Mouse (Mus musculus) neural tube, embryonic 10.5 days (tissue): ENCODE results near the gene Dgkb.
A peak's percentile ranks its signal among the peaks of the same experiment; 100 is the strongest.

Source experiments
- DNase-seq: peaks from one replicate; pipeline ENCODE4 v3.0.0-alpha.2; 2017; ENCODE audit warnings: low spot score; ENCODE audit errors: extremely low spot score

Dgkb gene

GRCm38 (mm10) chr12:37817426-37817825 lies at the start of gene Dgkb:
Gene Dgkb, plus strand, starts transcription at chr12:37817726.
- DNase-seq = no peak

GRCm38 (mm10) chr12:37769844-37770243 lies 47.7 kb upstream of the Dgkb start:
- DNase-seq = no peak

- peak; percentile 28 for DNase-seq
These were observed 43.7 kb upstream of the Dgkb start for GRCm38 (mm10) chr12:37773681-37774357.

GRCm38 (mm10) chr12:37774591-37774990 lies 42.9 kb upstream of the Dgkb start:
- no peak for DNase-seq

GRCm38 (mm10) chr12:37796265-37796928 lies 21.1 kb upstream of the Dgkb start:
- DNase-seq = no peak

GRCm38 (mm10) chr12:37814122-37814521 lies 3.4 kb upstream of the Dgkb start:
- DNase-seq = no peak

GRCm38 (mm10) chr12:37821052-37821810 lies 3.7 kb downstream of the Dgkb start:
- no peak for DNase-seq

GRCm38 (mm10) chr12:37880042-37881017 lies 62.8 kb downstream of the Dgkb start:
- DNase-seq = peak; percentile 52

- DNase-seq = no peak
These were observed 63.9 kb downstream of the Dgkb start for GRCm38 (mm10) chr12:37881376-37881775.

GRCm38 (mm10) chr12:37882796-37883195 lies 65.3 kb downstream of the Dgkb start:
- no peak for DNase-seq

GRCm38 (mm10) chr12:37883781-37884180 lies 66.3 kb downstream of the Dgkb start:
- no peak for DNase-seq

- no peak for DNase-seq
These were observed 71.1 kb downstream of the Dgkb start for GRCm38 (mm10) chr12:37888591-37888990.

- no peak for DNase-seq
These were observed 71.9 kb downstream of the Dgkb start for GRCm38 (mm10) chr12:37889431-37889830.

GRCm38 (mm10) chr12:37891336-37891735 lies 73.8 kb downstream of the Dgkb start:
- DNase-seq = no peak

- no peak for DNase-seq
These were observed 124.6 kb downstream of the Dgkb start for GRCm38 (mm10) chr12:37942163-37942562.

GRCm38 (mm10) chr12:37956193-37956592 lies 138.7 kb downstream of the Dgkb start:
- DNase-seq = no peak

- DNase-seq = no peak
These were observed 154.0 kb downstream of the Dgkb start for GRCm38 (mm10) chr12:37971482-37971881.

GRCm38 (mm10) chr12:37978498-37979187 lies 161.1 kb downstream of the Dgkb start:
- DNase-seq = no peak

- DNase-seq = no peak
These were observed 167.8 kb downstream of the Dgkb start for GRCm38 (mm10) chr12:37985352-37985751.

- DNase-seq = no peak
These were observed 170.6 kb downstream of the Dgkb start for GRCm38 (mm10) chr12:37988066-37988591.
